Mouse (Mus musculus) erythroblast, embryonic 14.5 days (primary cell): Measurements from ENCODE around the gene Tbc1d16.

Experiments
- GATA1 ChIP-seq: IDR thresholded peaks from 2 replicates; pipeline ENCODE4 v1.6.1; 2012; ENCODE audit warnings: low read length, inconsistent platforms, mixed read lengths
- TAL1 ChIP-seq: IDR thresholded peaks from 3 replicates; pipeline ENCODE4 v1.6.1; 2012; ENCODE audit warnings: low read length, inconsistent platforms, mixed read lengths

DNA sequence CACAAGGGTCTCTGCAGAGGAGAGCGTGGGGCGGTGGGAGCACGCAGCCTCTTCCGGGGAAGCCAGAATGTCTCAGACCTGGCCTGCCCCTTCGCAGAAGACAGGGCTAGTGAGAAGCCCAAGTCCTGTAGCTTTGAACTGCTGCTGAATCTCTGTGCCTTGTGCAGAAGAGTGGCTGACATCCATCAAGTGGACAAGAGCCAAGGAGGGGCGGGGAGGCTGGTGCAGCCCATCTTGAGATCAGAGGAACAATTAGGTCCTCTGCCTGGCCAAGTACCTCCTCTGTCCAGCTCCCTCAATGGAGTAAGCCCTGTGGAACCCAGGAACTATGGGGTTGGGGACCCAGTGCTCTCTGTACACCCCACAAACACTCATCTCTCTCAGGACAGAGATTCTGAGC lies 89.3 kb downstream of the Tbc1d16 start:
- no peak for TF ChIP-seq GATA1
- no peak for TF ChIP-seq TAL1
